Mouse (Mus musculus) MEL (cell line): ENCODE measurements around the gene Gng7. TPM values are rescaled to one million over a fixed set of nuclear protein-coding genes. Genes with fewer than 3 reads are reported as not detected.

ENCODE experiments used
- DNase-seq: peaks from one replicate; pipeline ENCODE4 v3.0.0; 2011; ENCODE audit warnings: low read depth, low spot score
- H3K27ac ChIP-seq: 2 replicates; pipeline ENCODE4 v1.5.1; 2012; ENCODE audit warnings: low read depth, mild to moderate bottlenecking, control low read depth, low read length, moderate library complexity; ENCODE audit not compliant: control insufficient read depth
- H3K27me3 ChIP-seq, 2 experiments: fragments of 150-350 bp in 1 of 2; sonication (generic) in 1 of 2; 2 replicates each; pipeline ENCODE4 v1.6.1; 2012; ENCODE audit warnings: low read length in 2 of 2, mild to moderate bottlenecking in 2 of 2, improper control_type of control experiment in 1 of 2, moderate library complexity in 1 of 2; ENCODE audit not compliant: insufficient read depth in 2 of 2, control insufficient read depth in 1 of 2
- H3K36me3 ChIP-seq, 2 experiments: 2 replicates each; pipeline ENCODE4 v1.6.1; 2012 to 2014; ENCODE audit warnings: low read length in 2 of 2, improper control_type of control experiment in 1 of 2, inconsistent platforms in 1 of 2, mild to moderate bottlenecking in 1 of 2; ENCODE audit not compliant: insufficient read depth in 2 of 2, control insufficient read depth in 1 of 2
- H3K4me1 ChIP-seq, 2 experiments: fragments of 150-350 bp in 1 of 2; sonication (generic) in 1 of 2; 2 replicates each; pipeline ENCODE4 v1.6.1; 2012; ENCODE audit warnings: low read length in 2 of 2, improper control_type of control experiment in 1 of 2, mild to moderate bottlenecking in 1 of 2; ENCODE audit not compliant: insufficient read depth in 2 of 2, control insufficient read depth in 1 of 2
- H3K4me3 ChIP-seq, 2 experiments: fragments of 150-350 bp in 1 of 2; sonication (generic) in 1 of 2; 2 replicates each; pipeline ENCODE4 v1.5.1; 2012; ENCODE audit warnings: low read depth in 2 of 2, low read length in 2 of 2, mild to moderate bottlenecking in 2 of 2, moderate library complexity in 2 of 2, control low read depth in 1 of 2, improper control_type of control experiment in 1 of 2; ENCODE audit not compliant: control insufficient read depth in 1 of 2, insufficient read depth in 1 of 2
- H3K79me2 ChIP-seq: 2 replicates; pipeline ENCODE4 v1.6.1; 2012; ENCODE audit warnings: mild to moderate bottlenecking, low read length, moderate library complexity; ENCODE audit not compliant: control insufficient read depth, poor library complexity, insufficient read depth
- H3K9ac ChIP-seq: 2 replicates; pipeline ENCODE4 v1.6.1; 2012; ENCODE audit warnings: low read depth, mild to moderate bottlenecking, control low read depth, low read length, moderate library complexity; ENCODE audit not compliant: control insufficient read depth, poor library complexity, severe bottlenecking
- H3K9me3 ChIP-seq: fragments of 150-350 bp; sonication (generic); replicated peaks from 2 replicates; pipeline ENCODE4 v1.6.1; 2012; ENCODE audit warnings: mild to moderate bottlenecking, low read length, improper control_type of control experiment, moderate library complexity; ENCODE audit not compliant: insufficient read depth
- CHD1 ChIP-seq: IDR thresholded peaks from 2 replicates; pipeline ENCODE4 v1.6.1; 2012; ENCODE audit warnings: low read depth, mild to moderate bottlenecking, inconsistent platforms, low read length, improper control_type of control experiment
- CHD2 ChIP-seq: IDR thresholded peaks from 2 replicates; pipeline ENCODE4 v1.6.1; 2011; ENCODE audit warnings: low read length, improper control_type of control experiment
- CTCF ChIP-seq, 3 experiments: IDR thresholded peaks in 2 of 3; conservative IDR thresholded peaks in 1 of 3; 2 replicates each; pipeline ENCODE4 v1.5.1; 2011 to 2012; ENCODE audit warnings: low read length in 3 of 3, low read depth in 2 of 3, mild to moderate bottlenecking in 2 of 3, improper control_type of control experiment in 1 of 3, inconsistent platforms in 1 of 3, mixed read lengths in 1 of 3, moderate library complexity in 1 of 3; ENCODE audit not compliant: control insufficient read depth in 1 of 3, insufficient read depth in 1 of 3, poor library complexity in 1 of 3, severe bottlenecking in 1 of 3
- E2F4 ChIP-seq: IDR thresholded peaks from 2 replicates; pipeline ENCODE4 v1.6.1; 2011; ENCODE audit warnings: low read depth, low read length, improper control_type of control experiment, borderline replicate concordance
- ELF1 ChIP-seq: IDR thresholded peaks from 2 replicates; pipeline ENCODE4 v1.6.1; 2014; ENCODE audit warnings: low read depth, mild to moderate bottlenecking, inconsistent platforms, low read length, improper control_type of control experiment, moderate library complexity
- EP300 ChIP-seq, 2 experiments: IDR thresholded peaks; 2 replicates each; pipeline ENCODE4 v1.6.1; 2011; ENCODE audit warnings: improper control_type of control experiment in 2 of 2, low read length in 2 of 2, low read depth in 1 of 2, mild to moderate bottlenecking in 1 of 2
- GABPA ChIP-seq: IDR thresholded peaks from 2 replicates; pipeline ENCODE4 v1.6.1; 2012; ENCODE audit warnings: low read depth, mild to moderate bottlenecking, inconsistent platforms, low read length, improper control_type of control experiment, moderate library complexity
- MAFK ChIP-seq: IDR thresholded peaks from 2 replicates; pipeline ENCODE4 v1.6.1; 2011; ENCODE audit warnings: low read depth, mild to moderate bottlenecking, low read length, improper control_type of control experiment, borderline replicate concordance
- MAZ ChIP-seq: IDR thresholded peaks from 2 replicates; pipeline ENCODE4 v1.6.1; 2012; ENCODE audit warnings: low read depth, mild to moderate bottlenecking, inconsistent platforms, low read length, improper control_type of control experiment
- MEF2A ChIP-seq: IDR thresholded peaks from 2 replicates; pipeline ENCODE4 v1.6.1; 2014; ENCODE audit warnings: low read depth, mild to moderate bottlenecking, inconsistent platforms, low read length, improper control_type of control experiment; ENCODE audit not compliant: poor library complexity, insufficient replicate concordance, severe bottlenecking; ENCODE audit errors: extremely low read depth
- NRF1 ChIP-seq: IDR thresholded peaks from 2 replicates; pipeline ENCODE4 v1.6.1; 2014; ENCODE audit warnings: low read depth, mild to moderate bottlenecking, inconsistent platforms, low read length, improper control_type of control experiment, moderate library complexity; ENCODE audit not compliant: poor library complexity, insufficient read depth, severe bottlenecking
- POLR2AphosphoS2 ChIP-seq: IDR thresholded peaks from 2 replicates; pipeline ENCODE4 v1.6.1; 2011; ENCODE audit warnings: low read length, improper control_type of control experiment
- POLR2AphosphoS5 ChIP-seq: IDR thresholded peaks from 2 replicates; pipeline ENCODE4 v1.6.1; 2012; ENCODE audit warnings: low read depth, borderline replicate concordance, mild to moderate bottlenecking, inconsistent platforms, low read length, moderate library complexity, mixed read lengths
- SIN3A ChIP-seq: IDR thresholded peaks from 2 replicates; pipeline ENCODE4 v1.6.1; 2012; ENCODE audit warnings: low read length, improper control_type of control experiment, inconsistent platforms
- SMC3 ChIP-seq: IDR thresholded peaks from 2 replicates; pipeline ENCODE4 v1.6.1; 2011; ENCODE audit warnings: low read depth, low read length, improper control_type of control experiment
- TAL1 ChIP-seq: IDR thresholded peaks from 2 replicates; pipeline ENCODE4 v1.6.1; 2012; ENCODE audit warnings: mild to moderate bottlenecking, inconsistent platforms, low read length, moderate library complexity, mixed read lengths
- TBP ChIP-seq: IDR thresholded peaks from 2 replicates; pipeline ENCODE4 v1.8.0; 2011; ENCODE audit warnings: low read depth, low read length, improper control_type of control experiment
- TCF12 ChIP-seq: IDR thresholded peaks from 2 replicates; pipeline ENCODE4 v1.6.1; 2014; ENCODE audit warnings: low read depth, mild to moderate bottlenecking, inconsistent platforms, low read length, improper control_type of control experiment, moderate library complexity
- USF2 ChIP-seq, 2 experiments: IDR thresholded peaks; 2 replicates each; pipeline ENCODE4 v1.6.1; 2011 to 2012; ENCODE audit warnings: improper control_type of control experiment in 2 of 2, low read length in 2 of 2, borderline replicate concordance in 1 of 2, inconsistent platforms in 1 of 2, low read depth in 1 of 2, mild to moderate bottlenecking in 1 of 2; ENCODE audit not compliant: insufficient read depth in 1 of 2
- ZKSCAN1 ChIP-seq: IDR thresholded peaks from 2 replicates; pipeline ENCODE4 v1.6.1; 2012; ENCODE audit warnings: low read depth, mild to moderate bottlenecking, inconsistent platforms, low read length, improper control_type of control experiment, moderate library complexity
- ZNF384 ChIP-seq: IDR thresholded peaks from 2 replicates; pipeline ENCODE4 v1.6.1; 2012; ENCODE audit warnings: low read depth, mild to moderate bottlenecking, inconsistent platforms, low read length, improper control_type of control experiment
- polyA plus RNA-seq, 2 experiments: library from polyadenylated mRNA; stranded (reverse) in 1 of 2; unstranded in 1 of 2; fragments of >175 nt in 1 of 2; fragments of >200 nt in 1 of 2; gene quantifications; 2 replicates each; pipeline versions ENCODE4 v1.2.1 to v1.2.4; 2012; ENCODE audit warnings: low replicate concordance in 2 of 2, low read depth in 1 of 2; ENCODE audit not compliant: insufficient read length in 2 of 2, insufficient read depth in 1 of 2, missing spikeins in 1 of 2
- total RNA-seq: library from RNA; depleted of rRNA; stranded (reverse); fragments of 300-350 nt; gene quantifications from 2 replicates; pipeline ENCODE4 v1.2.3, GENCODE M21; 2012

The Gng7 gene
- total and polyA plus RNA-seq, 3 experiments: 1.3 to 6.2 TPM; not detected in 1

DNA sequence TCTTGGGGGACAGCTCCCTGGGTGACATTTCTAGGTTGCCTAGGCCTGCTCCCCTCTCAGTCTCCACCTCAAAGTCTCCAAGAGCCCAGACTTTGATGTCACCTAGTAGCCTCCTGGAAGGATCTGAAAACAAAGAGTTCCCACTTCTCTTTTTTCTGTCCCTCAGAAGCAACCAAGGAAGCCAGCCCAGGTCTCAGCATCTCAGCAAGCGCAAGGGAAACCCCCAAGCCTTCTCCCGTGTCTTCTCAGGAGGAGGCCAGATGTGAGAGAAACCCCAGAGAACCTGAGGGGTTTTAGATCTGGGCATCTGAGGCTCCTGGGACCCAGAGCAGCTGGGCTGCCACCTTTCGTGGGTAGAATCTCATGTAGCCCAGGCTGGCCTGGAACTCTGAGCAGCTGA lies 45.4 kb downstream of the Gng7 start:
- no peak for TF ChIP-seq ZKSCAN1
- no peak for TF ChIP-seq CHD2
- no peak for TF ChIP-seq ELF1
- TF ChIP-seq GABPA: no peak
- no peak for TF ChIP-seq USF2 (IDR thresholded peaks at IDR 0.05; ENCODE audit: borderline replicate concordance in 1 of 2, insufficient read depth in 1 of 2, low read depth in 1 of 2, low read length in 2 of 2)
- no peak overlapping the region for H3K27ac ChIP-seq
- no peaks in the 10 kb centered on the region for H3K27me3 ChIP-seq
- DNase-seq: no peak
- no peak overlapping the region for H3K9ac ChIP-seq
- H3K4me3 ChIP-seq: no peak overlapping the region
- no peaks in the 10 kb centered on the region for H3K36me3 ChIP-seq
- no peaks in the 10 kb centered on the region for H3K9me3 ChIP-seq
- H3K79me2 ChIP-seq: no peaks in the 10 kb centered on the region
- no peaks in the 10 kb centered on the region for H3K4me1 ChIP-seq

DNA sequence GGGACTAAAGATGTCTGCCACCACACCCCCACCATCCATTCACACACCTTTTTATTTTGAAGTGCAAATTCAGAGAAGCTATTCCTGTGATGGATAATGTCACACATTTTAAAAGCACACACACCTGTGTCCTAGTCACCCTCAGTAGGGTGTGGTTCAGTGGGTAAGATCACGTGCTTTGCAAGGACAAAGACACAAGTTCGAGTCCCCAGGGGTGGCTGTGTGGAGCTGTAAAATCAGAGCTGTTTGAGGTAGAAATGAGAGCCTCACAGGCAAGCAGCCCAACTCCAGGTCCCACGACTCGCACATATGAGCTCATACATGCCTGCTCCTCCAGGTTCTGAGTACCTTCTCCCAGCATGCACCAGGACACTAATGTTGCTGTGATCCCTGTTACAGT lies 46.6 kb downstream of the Gng7 start:
- DNase-seq: no peak
- H3K9ac ChIP-seq: no peak overlapping the region
- no peaks in the 10 kb centered on the region for H3K4me1 ChIP-seq
- H3K27ac ChIP-seq: no peak overlapping the region
- no peaks in the 10 kb centered on the region for H3K79me2 ChIP-seq
- H3K36me3 ChIP-seq: no peaks in the 10 kb centered on the region
- TF ChIP-seq SMC3 (no peak), TBP (no peak), EP300 (IDR thresholded peaks at IDR 0.05; ENCODE audit: low read depth in 1 of 2, low read length in 2 of 2) (no peak), CHD2 (no peak), TCF12 (no peak), POLR2AphosphoS5 (no peak), MAZ (no peak), CHD1 (no peak), SIN3A (no peak), ZKSCAN1 (no peak), E2F4 (no peak)
- no peaks in the 10 kb centered on the region for H3K27me3 ChIP-seq
- H3K9me3 ChIP-seq: no peaks in the 10 kb centered on the region
- H3K4me3 ChIP-seq: no peak overlapping the region

DNA sequence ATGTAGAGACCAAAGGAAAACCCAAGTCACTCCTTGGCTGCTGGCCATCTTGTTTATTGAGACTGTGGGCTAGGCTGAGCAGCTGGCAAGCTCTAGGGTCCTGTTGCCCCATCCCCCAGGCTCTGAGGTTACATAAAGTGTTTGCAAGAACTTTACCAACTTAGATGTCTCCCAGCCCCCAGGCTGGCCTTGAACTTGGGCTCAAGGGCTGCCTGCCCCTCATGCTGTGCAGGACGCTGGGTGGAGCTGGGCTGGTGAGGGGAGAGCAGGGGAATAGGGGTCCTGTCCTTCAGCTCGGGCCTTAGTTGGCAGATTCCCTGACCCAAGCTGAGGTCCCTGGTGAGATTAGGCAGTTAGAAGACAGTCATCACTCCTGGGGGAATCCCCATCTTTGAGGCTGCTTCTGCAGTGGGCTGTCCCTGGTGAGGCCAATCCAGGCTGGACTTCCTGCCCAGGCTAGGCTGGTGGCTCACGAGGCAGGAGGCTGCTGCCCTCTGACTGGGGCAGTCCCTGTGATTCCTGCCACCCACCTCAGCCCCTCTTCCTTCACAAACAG lies 47.6 kb downstream of the Gng7 start:
- no peak for TF ChIP-seq CTCF (IDR thresholded peaks at IDR 0.05 in 2 of 3, conservative IDR thresholded peaks at IDR 0.05 in 1 of 3; ENCODE audit: control insufficient read depth in 1 of 3, insufficient read depth in 1 of 3, low read depth in 2 of 3, low read length in 3 of 3, poor library complexity in 1 of 3, severe bottlenecking in 1 of 3)
- TF ChIP-seq POLR2AphosphoS2: no peak
- no peak for TF ChIP-seq ZNF384
- no peak for TF ChIP-seq SIN3A
- no peak for TF ChIP-seq MEF2A
- no peak for TF ChIP-seq TAL1
- TF ChIP-seq NRF1: no peak
- no peak for TF ChIP-seq GABPA
- TF ChIP-seq MAFK: no peak
- Histone ChIP-seq H3K27ac (no peak overlapping the region), H3K9ac (no peak overlapping the region), H3K4me1 (no peaks in the 10 kb centered on the region), H3K27me3 (no peaks in the 10 kb centered on the region), H3K4me3 (no peak overlapping the region), H3K79me2 (no peaks in the 10 kb centered on the region), H3K36me3 (no peaks in the 10 kb centered on the region), H3K9me3 (no peaks in the 10 kb centered on the region)
- DNase-seq: no peak
